Mouse (Mus musculus): ENCODE measurements at regions not wholly inside any gene's neighbourhood (a gene's known extent, or its start where the extent isn't known, plus 50 kb on each side); places are given as distances from the start of the nearest gene placed in this dataset.

DNA sequence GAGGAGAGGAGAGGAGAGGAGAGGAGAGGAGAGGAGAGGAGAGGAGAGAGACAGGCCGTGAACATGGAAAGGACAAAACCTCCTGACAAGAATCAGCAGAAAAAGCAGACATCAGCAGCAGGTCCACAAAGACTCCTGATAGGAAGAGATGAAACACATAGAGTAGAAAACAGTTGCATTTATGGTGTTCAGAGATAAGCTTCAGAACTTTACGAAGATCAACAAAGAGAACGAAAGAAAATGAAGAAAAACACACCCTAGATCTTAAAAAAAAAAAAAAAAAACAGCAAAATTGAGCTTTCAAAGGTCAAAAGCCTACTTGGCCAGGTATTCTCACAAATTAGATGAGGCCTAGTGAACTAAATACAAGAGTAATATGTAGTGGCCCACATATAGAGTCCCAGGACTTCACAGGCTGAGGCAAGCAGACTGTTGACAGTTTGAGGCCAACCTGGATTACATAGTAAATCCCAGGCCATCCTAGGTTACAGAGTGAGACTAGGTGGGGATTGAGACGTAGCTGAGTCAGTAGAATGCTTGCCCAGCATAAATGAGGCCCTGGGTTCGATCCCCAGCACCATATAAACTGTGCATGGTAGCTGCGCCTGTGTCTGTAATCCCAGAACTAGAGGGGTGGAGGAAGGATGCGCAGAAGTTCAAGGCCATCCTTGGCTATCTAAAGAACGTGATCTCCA, 111.6 kb upstream of the Klf3 start:
- no peak for TF ChIP-seq POLR2A (IDR thresholded peaks at IDR 0.05; ENCODE audit: borderline replicate concordance, insufficient read depth, low read length)
- TF ChIP-seq CTCF (IDR thresholded peaks at IDR 0.05; ENCODE audit: borderline replicate concordance, insufficient read depth, low read depth, low read length), result no peak
